Mouse (Mus musculus): ENCODE results near the gene Slc25a36. TPM values are rescaled to one million over a fixed set of nuclear protein-coding genes. Genes with fewer than 3 reads are reported as not detected.

Gene Slc25a36
- 54.4 and 82.6 TPM in 2 replicates for total RNA-seq (2014; fragmentation: Nextera tagmentation)
- 55.7 and 73.3 TPM in 2 replicates for total RNA-seq (2017)

DNA sequence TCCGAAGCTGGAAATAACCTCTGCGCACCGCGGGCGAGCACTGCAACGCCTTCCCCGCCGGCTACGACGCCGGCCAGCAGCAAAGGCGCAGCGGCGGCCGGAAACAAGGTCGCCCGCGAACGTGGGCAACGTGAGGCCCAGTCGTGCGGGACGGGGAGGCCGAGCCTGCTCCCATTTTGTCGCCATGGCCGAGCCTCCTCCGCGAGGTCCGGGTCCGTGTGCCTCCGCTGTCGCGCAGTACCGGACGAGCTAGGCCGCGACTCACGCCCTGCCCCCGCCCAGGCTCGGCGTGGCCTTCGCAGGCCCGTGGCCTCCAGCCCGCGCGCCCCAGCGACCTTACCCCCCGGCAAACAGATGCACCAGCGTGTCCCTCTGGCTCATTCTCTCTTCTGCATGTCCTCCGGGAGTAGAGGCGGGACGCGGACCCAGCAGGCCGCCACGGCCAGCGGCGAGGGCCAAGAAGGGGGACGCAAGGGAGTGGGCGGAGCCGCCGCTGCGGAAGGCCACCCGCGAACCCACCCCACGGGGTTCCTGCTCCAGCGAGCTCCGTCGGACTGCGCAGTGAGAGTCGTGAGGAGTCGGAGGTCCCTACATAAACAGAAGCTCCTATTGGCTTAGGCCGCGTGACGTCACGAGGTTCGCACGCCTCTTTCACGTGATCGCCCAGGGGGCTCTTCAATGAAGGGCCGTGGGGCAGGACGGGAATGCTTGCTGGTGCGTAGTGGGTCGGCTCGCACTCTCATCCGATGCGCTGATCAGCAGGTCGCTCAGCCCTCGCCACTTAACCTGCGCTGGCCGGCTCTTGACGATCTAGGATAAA is at the start of gene Slc25a36:
TSS of gene Slc25a36 (minus strand) at position 587 of the 820 bp plus-strand sequence.
- peak; percentile 98 for ATAC-seq (replicated peaks; ENCODE audit: low FRiP score, low TSS enrichment, poor library complexity, severe bottlenecking)

DNA sequence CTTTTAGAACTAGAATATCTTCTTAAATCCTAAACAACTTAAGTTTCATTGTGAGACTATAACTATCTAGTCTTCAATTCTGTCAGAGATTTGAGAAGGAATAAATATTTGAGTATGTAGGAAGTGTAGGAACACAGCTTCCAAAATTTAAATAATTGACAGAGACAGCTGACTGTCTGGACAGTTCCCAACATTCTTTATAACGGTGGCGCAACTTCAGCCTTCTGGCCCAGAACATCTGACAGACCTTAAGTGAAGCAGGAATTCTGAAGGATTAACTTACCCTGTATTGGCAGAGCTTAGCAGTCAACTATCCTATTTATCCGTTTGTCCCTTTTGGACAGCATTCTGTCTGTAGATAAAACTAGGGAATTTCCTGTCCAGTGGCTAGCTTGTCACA is 47.5 kb upstream of the Slc25a36 start:
- ATAC-seq (replicated peaks; ENCODE audit: low FRiP score, low TSS enrichment, poor library complexity, severe bottlenecking): no peak

DNA sequence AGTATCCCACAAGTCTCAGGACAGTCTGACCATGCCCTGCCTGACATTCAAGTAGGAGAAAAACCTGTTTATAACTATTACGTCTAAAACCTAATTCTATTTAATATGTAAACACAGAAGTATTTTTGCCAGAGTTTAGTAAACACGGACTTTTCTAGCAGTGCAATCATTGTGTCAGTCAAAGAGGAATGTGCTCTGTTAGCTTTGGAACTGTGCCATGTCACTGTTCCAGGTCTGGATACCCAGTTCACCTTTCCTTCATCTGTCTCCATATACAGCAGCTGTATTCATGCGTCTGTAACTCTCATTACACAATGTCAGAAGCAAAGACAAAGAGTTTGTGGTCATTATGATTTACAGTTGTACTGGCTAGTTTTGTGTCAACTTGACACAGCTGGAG is 45.0 kb upstream of the Slc25a36 start:
- ATAC-seq (replicated peaks; ENCODE audit: low FRiP score, low TSS enrichment, poor library complexity, severe bottlenecking): no peak

DNA sequence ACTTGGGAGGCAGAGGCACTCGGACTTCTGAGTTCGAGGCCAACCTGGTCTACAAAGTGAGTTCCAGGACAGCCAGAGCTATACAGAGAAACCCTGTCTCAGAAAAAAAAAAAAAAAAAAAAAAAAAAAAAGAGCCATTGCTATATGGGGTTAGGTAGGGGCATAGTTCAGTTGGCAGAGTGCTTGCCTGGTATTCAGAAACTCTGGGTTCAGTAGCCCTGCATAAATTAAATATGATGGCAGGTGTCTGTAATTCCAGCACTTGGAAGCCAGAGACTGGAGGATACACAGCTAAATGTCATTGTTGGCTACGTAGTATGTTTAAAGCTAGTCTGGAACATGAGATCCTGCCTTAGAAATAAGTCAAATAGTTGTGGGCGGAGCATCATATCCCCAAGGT is 44.0 kb upstream of the Slc25a36 start:
- no peak for ATAC-seq (replicated peaks; ENCODE audit: low FRiP score, low TSS enrichment, poor library complexity, severe bottlenecking)

DNA sequence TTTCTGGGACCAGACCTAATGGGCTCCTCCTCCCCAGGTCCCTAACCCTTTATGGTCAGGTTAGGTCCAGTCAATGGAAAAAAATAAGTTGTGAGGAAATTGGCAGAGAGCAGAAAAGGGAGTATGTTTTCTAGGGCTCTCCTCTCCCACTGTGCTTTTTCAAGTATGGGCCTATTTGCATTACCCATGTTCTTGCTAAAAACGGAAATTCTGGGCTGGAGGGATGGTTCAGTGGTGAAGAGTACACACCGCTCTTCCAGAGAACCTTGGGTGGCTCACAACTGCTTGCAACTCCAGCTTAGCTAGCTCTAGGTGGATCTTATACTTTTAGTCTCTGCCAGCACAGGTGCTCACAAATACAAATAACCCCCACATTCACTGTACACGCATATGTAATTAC is 42.0 kb upstream of the Slc25a36 start:
- no peak for ATAC-seq (replicated peaks; ENCODE audit: low FRiP score, low TSS enrichment, poor library complexity, severe bottlenecking)

DNA sequence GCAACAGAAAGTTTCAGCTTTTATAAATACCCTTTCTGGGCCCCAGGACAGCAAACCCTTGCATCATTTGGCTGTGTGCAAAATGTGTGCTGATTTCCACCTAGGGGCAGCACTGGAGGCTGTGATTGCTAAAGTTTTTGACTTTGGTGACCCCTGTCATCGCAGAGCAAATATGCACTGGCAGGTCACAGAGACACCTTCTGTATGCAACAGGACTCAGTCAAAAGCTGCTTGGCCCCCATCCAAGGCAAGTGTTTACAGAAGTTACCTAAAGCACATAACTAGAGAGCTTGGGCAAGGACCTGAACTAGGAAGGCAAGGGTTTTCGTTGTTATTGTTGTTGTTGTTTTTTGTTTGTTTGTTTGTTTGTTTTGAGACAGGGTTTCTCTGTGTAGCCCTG is 36.3 kb upstream of the Slc25a36 start:
- ATAC-seq (replicated peaks; ENCODE audit: low FRiP score, low TSS enrichment, poor library complexity, severe bottlenecking): no peak

DNA sequence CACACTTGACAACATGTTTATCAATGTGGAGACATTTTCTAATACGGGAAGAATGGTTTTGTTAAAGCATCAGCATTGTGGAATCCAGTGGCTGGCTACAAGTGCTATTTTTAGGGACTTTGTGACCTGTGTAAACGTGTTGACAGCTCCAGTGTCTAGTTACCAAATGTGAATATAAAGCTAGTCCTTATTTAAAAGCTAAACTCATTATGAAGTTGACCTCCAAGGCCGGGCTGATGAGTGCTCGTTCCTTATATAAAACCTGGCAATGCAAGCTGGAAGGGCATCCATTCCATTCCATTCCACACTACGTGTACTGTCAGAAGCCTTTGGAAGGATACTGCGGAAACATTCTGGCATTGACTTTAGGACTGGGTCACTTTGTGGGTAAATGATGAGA is 34.4 kb upstream of the Slc25a36 start:
- no peak for ATAC-seq (replicated peaks; ENCODE audit: low FRiP score, low TSS enrichment, poor library complexity, severe bottlenecking)

DNA sequence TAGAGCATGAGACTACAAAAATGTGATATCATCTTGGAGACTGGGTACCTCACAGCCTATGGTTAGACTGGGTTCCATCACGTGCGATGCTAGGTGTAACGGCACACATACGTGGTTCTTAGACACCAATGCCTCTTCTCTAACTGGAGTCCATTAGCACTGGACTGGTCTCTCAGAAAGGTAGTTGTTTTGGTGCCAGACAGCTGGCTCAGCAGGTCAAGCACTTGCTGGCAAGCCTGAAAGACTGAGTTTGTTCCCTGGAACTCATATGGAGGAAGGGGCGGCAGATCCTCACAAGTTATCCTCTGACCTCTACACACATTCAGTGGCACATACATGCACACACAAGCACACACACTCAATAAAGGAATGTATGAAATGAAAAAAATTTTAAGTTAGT is 32.5 kb upstream of the Slc25a36 start:
- no peak for ATAC-seq (replicated peaks; ENCODE audit: low FRiP score, low TSS enrichment, poor library complexity, severe bottlenecking)

DNA sequence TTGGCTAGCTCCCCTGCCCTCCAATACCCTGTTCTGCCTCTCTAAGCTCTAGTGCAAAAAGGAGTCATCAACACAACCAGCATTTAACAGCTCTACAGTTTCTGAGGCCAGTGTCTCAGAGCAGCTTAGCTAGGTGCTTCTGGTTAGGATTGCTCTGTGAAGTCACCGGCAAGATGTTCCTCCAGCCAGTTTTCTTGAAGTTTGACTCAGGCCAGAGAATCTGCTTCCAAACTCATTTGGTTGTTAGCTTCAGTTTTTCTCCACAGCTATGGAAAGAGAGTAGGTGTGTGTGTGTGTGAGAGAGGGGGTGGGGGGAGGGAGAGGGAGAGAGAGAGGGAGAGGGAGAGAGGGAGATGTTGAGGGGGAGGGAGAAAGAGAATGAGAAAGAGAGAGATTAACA is 31.6 kb upstream of the Slc25a36 start:
- ATAC-seq (replicated peaks; ENCODE audit: low FRiP score, low TSS enrichment, poor library complexity, severe bottlenecking): no peak

DNA sequence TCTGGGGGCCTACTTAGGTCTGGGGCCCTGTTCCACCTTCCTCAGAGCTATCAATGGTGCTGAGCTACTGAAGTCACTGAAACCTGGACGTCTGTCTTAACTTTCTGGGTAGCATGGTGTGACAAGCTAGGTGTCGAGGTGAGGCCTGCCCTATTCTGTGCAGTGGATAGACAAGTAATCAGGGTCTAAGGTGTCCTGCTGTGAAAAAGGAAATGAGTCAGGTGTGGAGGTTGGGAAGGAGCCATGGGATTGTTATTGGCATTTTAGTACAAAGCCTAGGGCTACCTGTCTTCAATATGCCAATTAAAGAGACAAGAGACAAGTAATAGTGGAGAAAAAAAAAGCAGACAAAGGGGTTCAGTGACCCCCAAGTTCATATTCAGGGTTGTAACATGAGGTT is 30.8 kb upstream of the Slc25a36 start:
- ATAC-seq (replicated peaks; ENCODE audit: low FRiP score, low TSS enrichment, poor library complexity, severe bottlenecking): no peak

DNA sequence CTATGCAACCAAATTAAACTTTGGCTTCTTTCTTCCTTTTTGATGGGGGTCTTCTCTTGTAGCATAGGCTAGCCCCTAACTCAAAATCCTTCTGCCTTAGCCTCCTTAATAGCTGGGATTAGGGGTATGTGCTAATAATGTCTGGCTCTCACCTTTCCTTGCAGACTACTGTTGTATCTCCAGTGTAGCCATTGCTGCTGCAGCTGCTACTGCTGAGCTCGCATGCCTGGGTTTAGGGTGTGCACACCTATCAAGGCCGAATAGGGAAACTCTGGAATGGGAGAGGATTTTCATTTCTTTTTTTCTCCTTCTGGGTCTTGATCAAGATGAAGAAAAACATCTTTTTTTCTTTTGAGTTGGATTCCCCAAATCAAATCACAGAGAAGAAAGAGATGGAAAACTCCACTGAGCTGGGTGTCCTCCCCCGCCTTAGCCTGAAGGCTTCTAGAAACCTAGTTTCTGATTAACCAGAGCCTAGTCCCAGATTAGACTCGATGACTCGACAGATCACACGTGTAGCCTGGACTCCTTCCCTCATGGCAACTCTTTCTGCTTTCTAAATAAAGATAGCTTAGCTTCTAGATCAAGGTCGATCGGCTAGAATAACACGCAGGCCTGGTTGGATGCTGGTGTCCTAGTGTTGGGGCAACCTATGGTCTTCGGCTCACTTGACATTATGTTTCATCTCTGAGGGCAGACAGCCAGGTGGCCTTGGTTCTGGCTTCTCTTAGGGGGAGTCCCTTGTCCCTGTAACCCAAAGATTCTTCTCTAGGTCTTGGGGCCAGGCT is 29.4 kb upstream of the Slc25a36 start:
- no peak for ATAC-seq (replicated peaks; ENCODE audit: low FRiP score, low TSS enrichment, poor library complexity, severe bottlenecking)

DNA sequence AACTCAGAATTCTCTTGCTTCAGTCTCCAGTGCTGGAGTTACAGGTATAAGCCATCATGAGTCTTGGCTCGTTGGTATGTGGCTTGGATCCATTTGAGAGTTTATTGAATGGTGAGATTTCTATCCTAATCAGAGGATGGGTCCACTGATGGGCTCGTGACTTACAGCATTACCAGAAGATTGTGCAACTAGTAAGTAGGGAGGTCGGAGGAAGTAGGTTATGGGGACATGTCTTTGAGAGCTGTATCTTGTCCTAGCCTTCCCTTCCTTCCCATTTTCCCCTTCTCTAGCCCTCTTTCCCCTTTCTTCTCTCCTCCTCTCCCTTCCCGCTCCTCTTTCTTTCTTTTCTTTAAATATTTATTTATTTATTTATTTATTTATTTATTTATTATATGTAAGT is 26.7 kb upstream of the Slc25a36 start:
- ATAC-seq (replicated peaks; ENCODE audit: low FRiP score, low TSS enrichment, poor library complexity, severe bottlenecking): no peak

DNA sequence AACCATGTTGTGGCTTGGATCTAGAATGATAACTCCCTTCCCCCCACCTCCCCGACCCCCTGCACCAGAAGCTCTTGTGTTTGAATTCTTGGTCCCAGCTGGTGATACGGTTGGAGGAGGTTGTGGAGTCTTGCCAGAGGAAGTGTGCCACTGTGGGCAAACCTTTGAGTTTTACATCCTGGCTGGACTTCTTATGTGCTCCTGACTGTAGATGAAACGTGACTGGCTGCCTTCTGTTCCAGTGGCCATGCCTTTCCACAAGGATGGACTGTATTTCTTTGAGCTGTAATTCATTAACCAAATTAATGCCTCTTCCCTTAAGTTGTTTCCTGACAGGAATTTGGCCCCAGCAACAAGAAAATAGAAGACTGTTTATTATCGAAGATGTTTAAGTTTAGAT is 26.2 kb upstream of the Slc25a36 start:
- ATAC-seq (replicated peaks; ENCODE audit: low FRiP score, low TSS enrichment, poor library complexity, severe bottlenecking): no peak

DNA sequence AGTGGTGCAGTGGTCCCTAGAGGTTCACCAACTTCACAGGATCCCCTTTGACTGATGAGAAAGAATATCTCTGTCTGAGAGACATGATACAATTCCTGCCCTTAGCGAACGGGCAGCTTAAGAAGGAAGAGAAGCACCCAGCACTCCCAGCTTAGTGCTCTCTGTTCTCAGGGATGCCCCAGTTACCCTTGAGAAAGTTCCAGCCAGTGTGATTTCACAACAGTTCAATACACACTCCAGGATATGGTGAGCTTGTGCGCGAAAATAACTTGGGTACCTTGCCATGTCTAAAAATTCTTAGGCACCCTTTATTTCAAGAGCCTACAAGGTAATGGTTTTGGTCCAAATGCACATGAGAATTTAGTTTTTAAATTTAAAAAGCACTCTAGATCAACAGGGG is 24.9 kb upstream of the Slc25a36 start:
- no peak for ATAC-seq (replicated peaks; ENCODE audit: low FRiP score, low TSS enrichment, poor library complexity, severe bottlenecking)

DNA sequence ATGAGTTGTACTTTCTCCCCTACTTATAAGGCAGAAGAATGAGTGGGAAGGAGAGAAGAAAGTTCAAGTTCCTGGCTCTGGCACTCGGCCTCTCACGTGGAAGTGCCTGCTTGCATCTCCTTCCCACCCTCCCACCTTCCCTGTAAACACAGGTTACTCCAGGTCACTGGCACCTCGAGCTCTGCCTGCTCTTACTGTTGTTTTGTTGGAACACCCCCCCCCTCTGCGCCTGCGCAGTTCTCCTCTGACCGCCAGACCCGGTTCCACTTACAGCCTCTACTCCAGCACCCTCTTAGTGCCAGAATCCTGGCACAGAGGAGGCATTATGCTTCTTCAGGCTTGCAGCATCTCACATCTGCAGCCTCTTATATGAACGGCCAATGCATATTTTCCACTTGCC is 22.2 kb upstream of the Slc25a36 start:
- no peak for ATAC-seq (replicated peaks; ENCODE audit: low FRiP score, low TSS enrichment, poor library complexity, severe bottlenecking)

DNA sequence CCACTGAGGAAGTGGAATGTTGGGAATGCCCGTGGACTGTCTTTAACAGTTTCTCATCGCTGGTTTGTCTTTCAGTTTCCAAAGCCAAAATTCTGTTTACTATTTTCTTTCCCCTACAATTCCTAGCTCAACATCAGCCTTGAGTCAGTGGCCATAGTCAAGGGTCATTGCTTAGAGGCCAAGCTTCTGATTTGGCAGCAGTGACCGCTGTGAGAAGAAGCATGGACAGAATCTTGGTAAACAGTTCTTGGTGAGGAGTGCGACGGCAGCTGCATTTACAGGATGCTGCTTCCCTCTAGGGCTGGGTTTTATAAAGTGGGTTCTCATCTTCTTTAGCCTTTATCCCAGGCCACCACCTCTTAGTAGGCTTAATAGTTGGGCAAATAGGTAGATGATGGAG is 19.0 kb upstream of the Slc25a36 start:
- no peak for ATAC-seq (replicated peaks; ENCODE audit: low FRiP score, low TSS enrichment, poor library complexity, severe bottlenecking)

DNA sequence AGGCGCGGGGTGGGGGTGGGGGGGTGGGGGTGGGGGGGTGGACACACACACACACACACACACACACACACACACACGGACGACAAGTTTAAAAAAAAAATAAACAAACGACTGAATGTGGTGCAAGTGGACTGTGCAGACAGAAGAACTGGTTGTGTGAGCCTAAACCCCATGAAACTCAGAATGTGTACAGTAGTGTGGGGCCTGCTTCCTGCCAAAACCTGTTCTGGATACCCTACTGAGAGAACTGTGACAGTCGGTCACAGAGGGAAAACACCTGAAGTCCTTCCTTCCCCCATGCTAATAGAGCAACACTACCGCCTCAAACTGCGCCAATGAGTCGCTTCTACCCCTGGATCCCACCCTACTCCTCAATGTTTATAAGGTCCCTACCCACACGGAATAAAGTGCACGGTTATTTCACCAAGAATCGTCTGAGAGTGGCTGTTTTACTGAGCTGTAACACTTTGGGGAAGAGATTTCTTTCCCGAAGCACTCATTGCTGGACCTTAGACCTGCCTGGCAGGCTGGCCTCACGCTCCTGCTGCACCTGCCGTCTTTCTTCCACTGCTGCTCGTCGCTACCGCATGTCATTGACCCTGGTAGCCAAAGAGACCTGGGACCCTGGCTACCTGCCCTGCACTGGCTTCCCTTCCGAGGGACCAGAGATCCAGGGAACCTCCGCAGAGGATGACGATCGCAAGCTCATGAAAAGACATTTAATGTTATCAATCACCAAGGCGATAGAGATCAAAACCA is 13.2 kb upstream of the Slc25a36 start:
- ATAC-seq (replicated peaks; ENCODE audit: low FRiP score, low TSS enrichment, poor library complexity, severe bottlenecking): no peak

DNA sequence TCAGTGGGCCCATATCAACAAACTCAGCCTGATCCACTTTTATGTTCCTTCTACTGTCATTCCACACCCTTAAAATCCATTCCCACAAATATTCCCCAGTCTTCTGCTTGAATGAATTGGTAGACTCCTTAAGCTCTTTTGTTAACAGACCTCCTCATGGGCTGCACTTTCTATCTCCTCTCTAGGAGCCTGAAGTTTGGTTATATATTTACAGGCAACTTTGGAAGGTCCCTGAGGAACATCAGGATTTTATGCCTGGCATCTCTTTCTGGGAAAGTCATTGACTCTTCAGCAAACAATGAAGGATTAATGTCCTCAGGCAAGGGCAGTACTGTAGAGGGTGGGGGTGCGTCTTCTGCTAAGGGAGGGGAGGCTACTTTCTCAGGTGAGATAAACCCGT is 10.5 kb upstream of the Slc25a36 start:
- no peak for ATAC-seq (replicated peaks; ENCODE audit: low FRiP score, low TSS enrichment, poor library complexity, severe bottlenecking)

DNA sequence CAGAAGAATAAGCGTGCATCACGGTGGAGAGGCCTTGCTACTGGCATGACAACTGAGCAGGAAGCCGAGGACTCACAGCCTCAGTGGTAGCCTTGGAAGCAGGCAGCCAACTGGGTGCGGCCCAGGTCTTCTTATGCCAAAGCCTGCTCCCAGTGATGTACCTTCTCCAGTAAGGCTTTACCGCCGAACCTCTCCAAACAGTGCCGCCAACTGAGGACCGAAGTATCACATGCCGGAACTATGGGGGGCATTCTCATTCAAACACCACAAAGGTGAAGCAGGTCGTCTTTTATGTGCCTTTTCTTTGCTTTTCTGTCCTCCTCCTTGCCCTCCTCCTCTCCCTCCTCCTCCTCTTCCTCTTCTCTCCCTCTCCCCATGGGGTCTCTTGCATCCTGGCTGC is 3.3 kb upstream of the Slc25a36 start:
- no peak for ATAC-seq (replicated peaks; ENCODE audit: low FRiP score, low TSS enrichment, poor library complexity, severe bottlenecking)

DNA sequence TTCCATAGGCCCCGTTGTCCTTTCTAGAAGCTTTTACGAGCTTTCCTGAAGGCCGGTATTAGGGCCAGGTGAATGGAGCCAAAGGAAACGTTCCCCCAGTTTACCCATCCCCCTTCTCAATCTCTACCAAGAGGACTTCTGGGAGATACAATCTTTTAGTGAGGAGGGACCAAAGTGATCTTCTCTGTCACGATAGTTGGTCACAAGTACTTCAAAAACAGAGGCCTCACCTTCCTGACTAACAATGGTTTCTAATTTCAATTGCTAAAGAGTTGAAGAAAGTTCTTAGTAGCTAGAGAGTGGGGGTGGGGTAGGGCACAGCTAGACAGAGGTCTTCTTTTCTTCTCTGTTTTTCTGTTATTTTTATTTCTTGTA is 2.6 kb upstream of the Slc25a36 start:
- no peak for ATAC-seq (replicated peaks; ENCODE audit: low FRiP score, low TSS enrichment, poor library complexity, severe bottlenecking)
